Mouse (Mus musculus) CH12F3 (cell line): ENCODE data around the gene Gm10999.
"Not testable (repeated sequence)": the region's sequence is repeated elsewhere in the genome, so short reads cannot be mapped to it uniquely, and the experiment has no call there.

ENCODE experiments used
- in situ Hi-C: fragments of 300-500 bp; cut with MboI; formaldehyde crosslinking; loops from 2 replicates; pipeline ENCODE4 v1.14.3; 2020; ENCODE audit warnings: low sequenced_read_pairs

Gm10999 gene

DNA sequence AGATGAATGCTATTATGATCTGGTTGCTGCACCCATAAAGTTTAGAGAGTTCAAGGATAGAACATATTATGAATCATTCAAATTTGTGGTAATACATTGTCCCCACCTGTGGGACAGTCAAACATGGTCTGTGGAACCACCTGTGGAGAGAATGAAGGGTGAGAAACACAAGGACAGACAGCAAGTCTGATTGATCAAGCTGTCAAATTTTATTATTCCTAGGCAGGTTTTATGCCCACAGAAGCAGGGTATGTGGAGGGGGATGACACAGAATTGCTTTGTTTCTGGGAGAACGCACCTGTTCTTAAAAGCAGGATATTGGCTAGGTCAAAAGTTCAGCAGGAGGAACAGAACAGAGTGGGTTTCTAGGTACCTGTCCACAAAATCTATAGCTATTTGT is at the start of gene Gm10999:
Gene Gm10999, minus strand, starts transcription at position 101 of the 400 bp plus-strand sequence.
- in situ Hi-C loops = no loop called here

DNA sequence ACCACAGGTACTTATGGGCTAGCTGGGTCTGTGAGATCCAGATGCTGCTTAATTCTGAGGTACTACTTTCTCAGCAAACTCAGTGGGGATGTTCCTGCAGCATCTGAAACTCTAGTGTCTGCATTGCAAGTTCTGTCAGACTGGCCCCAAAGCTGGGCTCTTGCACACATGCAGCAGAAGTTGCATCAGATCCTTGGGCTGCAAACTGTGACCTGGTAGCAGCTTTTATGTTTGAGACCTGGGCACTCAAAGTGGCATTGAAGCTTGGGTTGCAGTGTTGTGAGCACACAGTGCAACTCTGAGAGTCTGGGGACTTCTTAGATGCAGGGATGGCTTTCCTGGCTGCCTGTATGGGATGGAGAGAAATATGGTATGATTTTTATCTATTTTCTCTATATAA is 2.0 kb upstream of the Gm10999 start:
- in situ Hi-C loops = no loop called here

DNA sequence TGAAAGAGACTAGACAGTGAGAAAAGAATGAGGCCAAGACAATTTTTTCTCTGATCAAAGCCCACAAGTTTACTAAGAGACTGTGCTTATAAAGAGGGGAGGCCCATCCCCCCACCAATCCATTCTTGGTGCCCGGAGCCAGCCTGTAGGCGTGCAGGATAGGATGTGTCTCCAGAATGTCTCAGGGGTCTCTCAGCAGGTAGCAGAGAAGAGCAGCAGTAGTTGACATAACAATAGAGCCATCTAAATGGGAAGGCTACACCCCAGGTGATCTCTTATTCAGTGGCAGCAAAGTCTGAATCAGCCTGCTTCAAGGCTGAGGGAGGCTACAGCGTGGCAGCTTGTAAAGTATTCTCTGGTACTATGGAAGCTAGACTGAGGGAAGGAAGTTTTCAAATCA is 15.7 kb downstream of the Gm10999 start:
- in situ Hi-C loops = not testable (repeated sequence)
